Mouse (Mus musculus) embryonic fibroblast, embryonic 13.5 days (primary cell): ENCODE data around the gene Tshz3.

Experiments
- CTCF ChIP-seq: IDR thresholded peaks from 2 replicates; pipeline ENCODE4 v1.5.1; 2011; ENCODE audit warnings: mild to moderate bottlenecking, control low read depth, low read length, moderate library complexity, borderline replicate concordance; ENCODE audit not compliant: insufficient read depth
- POLR2A ChIP-seq: IDR thresholded peaks from 2 replicates; pipeline ENCODE4 v1.6.1; 2011; ENCODE audit warnings: low read depth, mild to moderate bottlenecking, control low read depth, low read length, moderate library complexity

GRCm38 (mm10) chr7:36678031-36678430, 19.9 kb upstream of the Tshz3 start:
- TF ChIP-seq POLR2A (no peak), CTCF (no peak)
